Mouse (Mus musculus) heart, postnatal 0 days (tissue): ENCODE measurements around the gene Olfr1199. TPM values are rescaled to one million over a fixed set of nuclear protein-coding genes. Genes with fewer than 3 reads are reported as not detected.

Source experiments
- ATAC-seq: fragments of 200-750 bp; cut with Nextera tagmentation; 2 replicates; pipeline ENCODE4 v1.8.0; 2017; ENCODE audit warnings: low read depth, moderate number of reproducible peaks, moderate library complexity; ENCODE audit not compliant: insufficient read depth
- DNase-seq: peaks from one replicate; pipeline ENCODE4 v3.0.0-alpha.2; 2016; ENCODE audit warnings: low spot score
- H3K27ac ChIP-seq: fragments of 300-500 bp; sonication (generic); 2 replicates; pipeline ENCODE4 v1.5.1; 2014; ENCODE audit warnings: low read depth, mild to moderate bottlenecking
- H3K27me3 ChIP-seq: fragments of 300-500 bp; sonication (generic); 2 replicates; pipeline ENCODE4 v1.6.1; 2014; ENCODE audit warnings: low read length, mixed read lengths; ENCODE audit not compliant: control insufficient read depth, insufficient read depth
- H3K36me3 ChIP-seq: fragments of 300-500 bp; sonication (generic); replicated peaks from 2 replicates; pipeline ENCODE4 v1.6.1; 2014; ENCODE audit warnings: low read length, mixed read lengths; ENCODE audit not compliant: control insufficient read depth, insufficient read depth
- H3K4me1 ChIP-seq: fragments of 300-500 bp; sonication (generic); 2 replicates; pipeline ENCODE4 v1.6.1; 2014; ENCODE audit warnings: antibody characterized with exemption; ENCODE audit not compliant: control insufficient read depth, insufficient read depth
- H3K4me2 ChIP-seq: fragments of 300-500 bp; sonication (generic); 2 replicates; pipeline ENCODE4 v1.6.1; 2014; ENCODE audit warnings: low read depth, mild to moderate bottlenecking, low read length, moderate library complexity
- H3K4me3 ChIP-seq: fragments of 300-500 bp; sonication (generic); 2 replicates; pipeline ENCODE4 v1.5.1; 2014; ENCODE audit warnings: low read depth, low read length
- H3K9ac ChIP-seq: fragments of 300-500 bp; sonication (generic); replicated peaks from 2 replicates; pipeline ENCODE4 v1.6.1; 2014; ENCODE audit warnings: low read depth, low read length, mixed read lengths
- H3K9me3 ChIP-seq: fragments of 300-500 bp; sonication (generic); replicated peaks from 2 replicates; pipeline ENCODE4 v1.6.1; 2016; ENCODE audit warnings: low read length; ENCODE audit not compliant: control insufficient read depth
- CTCF ChIP-seq: IDR thresholded peaks from 2 replicates; pipeline ENCODE4 v1.5.1; 2016; ENCODE audit warnings: antibody characterized with exemption, control low read depth, low read depth
- EP300 ChIP-seq: IDR thresholded peaks from 2 replicates; pipeline ENCODE4 v1.6.1; 2016; ENCODE audit warnings: antibody characterized with exemption, low read depth
- WGBS: fragments of 180-500 bp; shearing (Covaris S2); extraction: QIAGEN DNeasy Blood & Tissue Kit; methylation state at CpG from one replicate; pipeline ENCODE4 v1.1.7; 2014; 5-methylcytosine and 5-hydroxymethylcytosine counted together
- polyA plus RNA-seq: library from polyadenylated mRNA; unstranded; fragments of >200 nt; fragmentation: Nextera tagmentation; extraction: Ambion mirVana; gene quantifications from 2 replicates; pipeline ENCODE4 v1.2.1, GENCODE M21; 2015
- total RNA-seq: library from RNA; depleted of rRNA; stranded (reverse); fragments of >200 nt; gene quantifications from 2 replicates; pipeline ENCODE4 v1.2.3, GENCODE M21; 2014; ENCODE audit warnings: low replicate concordance; rRNA removed

The Olfr1199 gene
- not detected in 2 replicates for total RNA-seq
- polyA plus RNA-seq: not detected in 2 replicates

GRCm38 (mm10) chr2:88760369-88760768, at the start of gene Olfr1199:
TSS of gene Olfr1199 (minus strand) at chr2:88760469.
- no peak for TF ChIP-seq CTCF
- Histone ChIP-seq H3K4me2 (no peak within 1 kb of the TSS), H3K9ac (no peak within 1 kb of the TSS), H3K4me1 (no peaks in the 10 kb centered on the region), H3K9me3 (peaks cover 3% of the 10 kb centered on the region), H3K36me3 (no peaks in the 10 kb centered on the region), H3K4me3 (no peak within 1 kb of the TSS), H3K27ac (no peak within 1 kb of the TSS), H3K27me3 (no peaks in the 10 kb centered on the region)
- WGBS: 73% methylated on average over 2 of the region's 2 CpGs
- DNase-seq (no peak), ATAC-seq (no peak)

DNA sequence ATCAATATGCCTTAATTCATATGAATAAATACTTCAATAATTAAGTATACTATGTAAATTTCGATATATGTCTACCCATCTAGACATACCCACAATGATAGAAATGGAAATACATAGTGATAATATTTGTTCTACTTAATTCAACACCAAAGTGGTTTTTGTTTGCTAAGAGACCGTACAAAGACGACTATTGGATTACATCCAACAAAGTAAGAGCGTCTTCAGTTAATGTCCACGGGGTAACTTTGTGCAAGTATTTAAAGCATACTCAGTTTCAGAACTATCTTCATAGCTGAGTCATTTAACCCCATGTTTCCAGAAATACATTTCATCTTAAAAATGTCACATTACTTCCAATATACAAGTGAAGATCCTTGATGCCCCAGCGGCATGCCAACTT, 32.5 kb upstream of the Olfr1199 start, which contains the start of gene Olfr1201:
Olfr1201 (plus strand) TSS at position 301 of the 400 bp plus-strand sequence.
- DNase-seq: no peak
- H3K4me1 ChIP-seq: no peaks in the 10 kb centered on the region
- no peak within 1 kb of the TSS for H3K27ac ChIP-seq
- H3K4me2 ChIP-seq: no peak within 1 kb of the TSS
- no peak within 1 kb of the TSS for H3K9ac ChIP-seq
- no peaks in the 10 kb centered on the region for H3K9me3 ChIP-seq
- no peaks in the 10 kb centered on the region for H3K36me3 ChIP-seq
- H3K27me3 ChIP-seq: no peaks in the 10 kb centered on the region
- TF ChIP-seq EP300 (no peak), CTCF (no peak)
- ATAC-seq: no peak
- H3K4me3 ChIP-seq: no peak within 1 kb of the TSS
- 70% methylated on average over 6 of the region's 6 CpGs for WGBS

DNA sequence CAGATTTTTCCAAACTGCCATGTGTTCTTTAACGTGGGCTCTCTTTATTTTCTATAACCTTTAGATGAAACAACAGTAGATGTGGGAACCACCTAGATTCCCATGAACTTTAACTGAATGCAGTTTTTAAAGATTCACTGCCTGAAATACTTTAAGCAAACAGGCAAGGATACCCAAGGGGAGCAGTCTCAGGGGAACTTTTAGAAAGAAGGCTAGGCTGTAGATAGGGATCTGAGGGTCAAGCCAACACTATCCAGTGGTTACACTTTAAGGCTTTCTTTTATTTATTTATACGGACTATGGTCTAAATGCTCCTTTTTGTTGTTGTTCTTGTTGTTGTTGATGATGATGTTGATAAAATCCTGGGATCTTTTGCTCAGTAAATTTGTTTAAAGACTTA, 10.1 kb upstream of the Olfr1199 start, which contains the start of gene Olfr1200:
Olfr1200 (minus strand) TSS at position 101 of the 400 bp plus-strand sequence.
- H3K9me3 ChIP-seq: no peaks in the 10 kb centered on the region
- H3K4me3 ChIP-seq: no peak within 1 kb of the TSS
- H3K4me2 ChIP-seq: no peak within 1 kb of the TSS
- no peak within 1 kb of the TSS for H3K9ac ChIP-seq
- no peaks in the 10 kb centered on the region for H3K4me1 ChIP-seq
- no peaks in the 10 kb centered on the region for H3K36me3 ChIP-seq
- DNase-seq (no peak), ATAC-seq (no peak)
- 64% methylated on average over 2 of the region's 2 CpGs for WGBS
- H3K27me3 ChIP-seq: no peaks in the 10 kb centered on the region
- H3K27ac ChIP-seq: no peak within 1 kb of the TSS
- no peak for TF ChIP-seq EP300
- TF ChIP-seq CTCF: no peak

DNA sequence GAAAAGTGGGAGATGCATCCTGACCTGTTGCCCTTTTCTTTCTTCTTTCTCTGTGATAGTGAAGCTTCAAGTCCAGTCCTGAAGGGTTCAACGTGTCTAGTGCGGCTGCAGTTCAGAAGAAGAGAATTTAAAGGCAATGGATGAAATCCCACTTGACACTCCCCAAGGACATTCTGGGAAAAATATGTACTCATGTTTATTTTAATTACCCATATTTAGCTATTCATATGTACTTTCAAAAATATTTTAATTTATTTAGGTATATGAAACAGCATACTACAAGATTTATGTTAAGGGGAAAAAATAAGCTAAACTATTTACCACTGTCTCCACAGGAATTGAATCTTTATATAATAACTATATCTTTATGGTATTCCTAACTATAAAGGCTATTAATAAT, 9.0 kb downstream of the Olfr1199 start, which contains the start of gene Olfr1198:
Olfr1198 (minus strand) TSS at position 101 of the 400 bp plus-strand sequence.
- ATAC-seq (no peak), DNase-seq (no peak)
- WGBS: 80% methylated on average over 2 of the region's 2 CpGs

DNA sequence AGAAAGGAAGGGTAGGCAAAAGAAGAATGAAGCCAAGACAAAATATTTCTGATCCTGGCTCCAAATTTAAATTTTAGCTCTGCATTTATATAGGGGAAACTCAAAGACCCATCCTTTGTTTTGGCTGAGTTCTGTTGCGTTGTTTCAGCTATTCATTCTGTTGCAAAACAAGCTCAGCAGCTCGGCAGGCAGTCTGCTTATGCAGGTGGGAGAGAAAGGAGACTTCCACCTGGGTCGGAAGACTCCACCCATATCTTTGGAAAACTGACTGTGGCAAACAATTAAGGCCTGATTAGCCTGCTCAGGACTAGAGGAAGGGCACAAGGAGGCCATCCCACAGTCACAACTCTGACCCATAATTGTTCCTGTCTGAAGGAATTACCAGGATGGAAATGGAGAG, 16.9 kb downstream of the Olfr1199 start:
- 70% methylated on average over 3 of the region's 3 CpGs for WGBS
- DNase-seq: no peak
- Histone ChIP-seq H3K27me3 (no peaks in the 10 kb centered on the region), H3K27ac (no peak overlapping the region), H3K36me3 (no peaks in the 10 kb centered on the region), H3K9me3 (no peaks in the 10 kb centered on the region; the same call in 1 of the 2 replicates), H3K4me1 (no peaks in the 10 kb centered on the region), H3K4me2 (no peak overlapping the region), H3K9ac (no peak overlapping the region), H3K4me3 (no peak overlapping the region)
- no peak for ATAC-seq
- TF ChIP-seq CTCF (no peak), EP300 (no peak)

More for the DNA sequence above, 9.0 kb downstream of the Olfr1199 start, which contains the start of gene Olfr1198:
- Histone ChIP-seq H3K4me3 (no peak within 1 kb of the TSS), H3K36me3 (no peaks in the 10 kb centered on the region), H3K27ac (no peak within 1 kb of the TSS), H3K9me3 (no peaks in the 10 kb centered on the region), H3K4me2 (no peak within 1 kb of the TSS), H3K4me1 (no peaks in the 10 kb centered on the region), H3K27me3 (no peaks in the 10 kb centered on the region), H3K9ac (no peak within 1 kb of the TSS)
- TF ChIP-seq EP300: no peak
- TF ChIP-seq CTCF: no peak

- Histone ChIP-seq H3K27me3 (no peaks in the 10 kb centered on the region), H3K27ac (no peak within 1 kb of the TSS), H3K36me3 (no peaks in the 10 kb centered on the region), H3K9ac (no peak within 1 kb of the TSS), H3K9me3 (no peaks in the 10 kb centered on the region), H3K4me1 (no peaks in the 10 kb centered on the region), H3K4me2 (no peak within 1 kb of the TSS), H3K4me3 (no peak within 1 kb of the TSS)
- DNase-seq (no peak), ATAC-seq (no peak)
- 59% methylated on average over 1 of the region's 1 CpGs for WGBS
- TF ChIP-seq EP300: no peak
Observed at GRCm38 (mm10) chr2:88732266-88732665, 28.0 kb downstream of the Olfr1199 start, which contains the start of gene Olfr1197. TSS of gene Olfr1197 (minus strand) at chr2:88732366.
